Mouse (Mus musculus): ENCODE results near the gene Cx3cr1. TPM values are rescaled to one million over a fixed set of nuclear protein-coding genes. Genes with fewer than 3 reads are reported as not detected.

Cx3cr1 gene
- polyA plus RNA-seq, 1 experiment from 2014 or later = 8.6 TPM

- DNase-seq (ENCODE audit: low spot score) (peak; percentile 58), ATAC-seq (ENCODE audit: low FRiP score, low TSS enrichment) (peak; percentile 55; the same call in 1 of the 2 replicates)
- Histone ChIP-seq H3K4me3 (ENCODE audit: low read depth, low read length) (no peak overlapping the region), H3K9me3 (ENCODE audit: control insufficient read depth, low read length) (no peaks in the 10 kb centered on the region), H3K4me2 (replicated peaks; ENCODE audit: low read depth) (no peak overlapping the region), H3K4me1 (replicated peaks; ENCODE audit: control insufficient read depth, insufficient read depth) (no peaks in the 10 kb centered on the region), H3K36me3 (ENCODE audit: control insufficient read depth, insufficient read depth, low read length) (no peaks in the 10 kb centered on the region), H3K9ac (ENCODE audit: low read length) (no peak overlapping the region), H3K27ac (replicated peaks) (no peak overlapping the region), H3K27me3 (ENCODE audit: control insufficient read depth, insufficient read depth, low read length) (no peaks in the 10 kb centered on the region)
- TF ChIP-seq EP300 (optimal IDR thresholded peaks at IDR 0.05) = no peak
- TF ChIP-seq CTCF (IDR thresholded peaks at IDR 0.05; ENCODE audit: low read depth) = no peak
- WGBS = 45% methylated on average over 10 of the region's 10 CpGs
These were observed 1.6 kb downstream of the Cx3cr1 start for GRCm38 (mm10) chr9:120068047-120068446.

- WGBS = 54% methylated on average over 2 of the region's 2 CpGs
- H3K4me2 ChIP-seq (replicated peaks; ENCODE audit: low read depth) = no peak overlapping the region
- no peak overlapping the region for H3K27ac ChIP-seq (replicated peaks)
- H3K9ac ChIP-seq (ENCODE audit: low read length) = no peak overlapping the region
- no peak overlapping the region for H3K4me3 ChIP-seq (ENCODE audit: low read depth, low read length)
- no peaks in the 10 kb centered on the region for H3K27me3 ChIP-seq (ENCODE audit: control insufficient read depth, insufficient read depth, low read length)
- no peak for ATAC-seq (ENCODE audit: low FRiP score, low TSS enrichment)
- H3K36me3 ChIP-seq (ENCODE audit: control insufficient read depth, insufficient read depth, low read length) = no peaks in the 10 kb centered on the region
- H3K9me3 ChIP-seq (ENCODE audit: control insufficient read depth, low read length) = no peaks in the 10 kb centered on the region
- H3K4me1 ChIP-seq (replicated peaks; ENCODE audit: control insufficient read depth, insufficient read depth) = no peaks in the 10 kb centered on the region
- no peak for DNase-seq (ENCODE audit: low spot score)
- no peak for TF ChIP-seq CTCF (IDR thresholded peaks at IDR 0.05; ENCODE audit: low read depth)
- TF ChIP-seq EP300 (optimal IDR thresholded peaks at IDR 0.05) = no peak
These were observed 2.1 kb downstream of the Cx3cr1 start for GRCm38 (mm10) chr9:120067609-120068008.

- Histone ChIP-seq H3K9ac (ENCODE audit: low read length) (no peak overlapping the region), H3K27me3 (ENCODE audit: control insufficient read depth, insufficient read depth, low read length) (no peaks in the 10 kb centered on the region), H3K27ac (replicated peaks) (no peak overlapping the region), H3K4me3 (ENCODE audit: low read depth, low read length) (no peak overlapping the region), H3K4me2 (replicated peaks; ENCODE audit: low read depth) (no peak overlapping the region), H3K9me3 (ENCODE audit: control insufficient read depth, low read length) (no peaks in the 10 kb centered on the region), H3K4me1 (replicated peaks; ENCODE audit: control insufficient read depth, insufficient read depth) (no peaks in the 10 kb centered on the region), H3K36me3 (ENCODE audit: control insufficient read depth, insufficient read depth, low read length) (no peaks in the 10 kb centered on the region)
- 72% methylated on average over 4 of the region's 4 CpGs for WGBS
- ATAC-seq (ENCODE audit: low FRiP score, low TSS enrichment) (no peak), DNase-seq (ENCODE audit: low spot score) (no peak)
- TF ChIP-seq CTCF (IDR thresholded peaks at IDR 0.05; ENCODE audit: low read depth) (no peak), EP300 (optimal IDR thresholded peaks at IDR 0.05) (no peak)
These were observed 5.4 kb downstream of the Cx3cr1 start for GRCm38 (mm10) chr9:120064317-120064716.

- Histone ChIP-seq H3K4me2 (replicated peaks; ENCODE audit: low read depth) (no peak overlapping the region), H3K9ac (ENCODE audit: low read length) (no peak overlapping the region), H3K9me3 (ENCODE audit: control insufficient read depth, low read length) (no peaks in the 10 kb centered on the region), H3K4me3 (ENCODE audit: low read depth, low read length) (no peak overlapping the region), H3K36me3 (ENCODE audit: control insufficient read depth, insufficient read depth, low read length) (no peaks in the 10 kb centered on the region), H3K4me1 (replicated peaks; ENCODE audit: control insufficient read depth, insufficient read depth) (no peaks in the 10 kb centered on the region), H3K27me3 (ENCODE audit: control insufficient read depth, insufficient read depth, low read length) (no peaks in the 10 kb centered on the region), H3K27ac (replicated peaks) (no peak overlapping the region)
- TF ChIP-seq CTCF (IDR thresholded peaks at IDR 0.05; ENCODE audit: low read depth) (no peak), EP300 (optimal IDR thresholded peaks at IDR 0.05) (no peak)
- ATAC-seq (ENCODE audit: low FRiP score, low TSS enrichment) (no peak), DNase-seq (ENCODE audit: low spot score) (no peak)
- WGBS = 60% methylated on average over 3 of the region's 3 CpGs
These were observed 10.9 kb downstream of the Cx3cr1 start for GRCm38 (mm10) chr9:120058730-120059129.

GRCm38 (mm10) chr9:120056201-120056600, 13.5 kb downstream of the Cx3cr1 start:
- TF ChIP-seq CTCF (IDR thresholded peaks at IDR 0.05; ENCODE audit: low read depth) (no peak), EP300 (optimal IDR thresholded peaks at IDR 0.05) (no peak)
- WGBS = 64% methylated on average over 9 of the region's 9 CpGs

GRCm38 (mm10) chr9:120054545-120055277, 15.0 kb downstream of the Cx3cr1 start:
- ATAC-seq (ENCODE audit: low FRiP score, low TSS enrichment) (no peak), DNase-seq (ENCODE audit: low spot score) (no peak)
- Histone ChIP-seq H3K9ac (ENCODE audit: low read length) (no peak overlapping the region), H3K4me1 (replicated peaks; ENCODE audit: control insufficient read depth, insufficient read depth) (no peaks in the 10 kb centered on the region), H3K36me3 (ENCODE audit: control insufficient read depth, insufficient read depth, low read length) (no peaks in the 10 kb centered on the region), H3K4me3 (ENCODE audit: low read depth, low read length) (no peak overlapping the region), H3K9me3 (ENCODE audit: control insufficient read depth, low read length) (no peaks in the 10 kb centered on the region), H3K27ac (replicated peaks) (no peak overlapping the region), H3K27me3 (ENCODE audit: control insufficient read depth, insufficient read depth, low read length) (no peaks in the 10 kb centered on the region), H3K4me2 (replicated peaks; ENCODE audit: low read depth) (no peak overlapping the region)
- 46% methylated on average over 8 of the region's 8 CpGs for WGBS
- no peak for TF ChIP-seq EP300 (optimal IDR thresholded peaks at IDR 0.05)
- no peak for TF ChIP-seq CTCF (IDR thresholded peaks at IDR 0.05; ENCODE audit: low read depth)

More at GRCm38 (mm10) chr9:120056201-120056600, 13.5 kb downstream of the Cx3cr1 start:
- no peak overlapping the region for H3K4me3 ChIP-seq (ENCODE audit: low read depth, low read length)
- DNase-seq (ENCODE audit: low spot score) = no peak
- H3K36me3 ChIP-seq (ENCODE audit: control insufficient read depth, insufficient read depth, low read length) = no peaks in the 10 kb centered on the region
- H3K4me2 ChIP-seq (replicated peaks; ENCODE audit: low read depth) = no peak overlapping the region
- no peaks in the 10 kb centered on the region for H3K27me3 ChIP-seq (ENCODE audit: control insufficient read depth, insufficient read depth, low read length)
- H3K4me1 ChIP-seq (replicated peaks; ENCODE audit: control insufficient read depth, insufficient read depth) = no peaks in the 10 kb centered on the region
- H3K9me3 ChIP-seq (ENCODE audit: control insufficient read depth, low read length) = no peaks in the 10 kb centered on the region
- no peak overlapping the region for H3K27ac ChIP-seq (replicated peaks)
- ATAC-seq (ENCODE audit: low FRiP score, low TSS enrichment) = no peak
- no peak overlapping the region for H3K9ac ChIP-seq (ENCODE audit: low read length)
